Mouse (Mus musculus) adrenal gland, postnatal 14 days (tissue): ENCODE data around the gene Tomm70a. TPM values are rescaled to one million over a fixed set of nuclear protein-coding genes. Genes with fewer than 3 reads are reported as not detected.

Experiments used
- DNase-seq: peaks from one replicate; pipeline ENCODE4 v3.0.0; 2021; ENCODE audit warnings: mixed read lengths
- long read RNA-seq, 2 experiments: library from polyadenylated mRNA; stranded (forward); transcript quantifications; one replicate each; pipeline ENCODE4 v2.0.0; 2021
- total RNA-seq: library from RNA; stranded (reverse); gene quantifications from 2 replicates; pipeline ENCODE4 v1.2.3, GENCODE M21; 2021

The Tomm70a gene
- 61.4 and 66.0 TPM in 2 replicates for total RNA-seq
- long read RNA-seq, experiment 1, full-length matches to known transcripts = 91 of 137 reads
- long read RNA-seq, experiment 1, partial matches to known transcripts = 45 of 137 reads
- long read RNA-seq, experiment 1, other reads (novel, unspliced or antisense) = 1 of 137 reads
- long read RNA-seq, experiment 2, full-length matches to known transcripts = 63 of 104 reads
- long read RNA-seq, experiment 2, partial matches to known transcripts = 36 of 104 reads
- long read RNA-seq, experiment 2, other reads (novel, unspliced or antisense) = 5 of 104 reads

DNA sequence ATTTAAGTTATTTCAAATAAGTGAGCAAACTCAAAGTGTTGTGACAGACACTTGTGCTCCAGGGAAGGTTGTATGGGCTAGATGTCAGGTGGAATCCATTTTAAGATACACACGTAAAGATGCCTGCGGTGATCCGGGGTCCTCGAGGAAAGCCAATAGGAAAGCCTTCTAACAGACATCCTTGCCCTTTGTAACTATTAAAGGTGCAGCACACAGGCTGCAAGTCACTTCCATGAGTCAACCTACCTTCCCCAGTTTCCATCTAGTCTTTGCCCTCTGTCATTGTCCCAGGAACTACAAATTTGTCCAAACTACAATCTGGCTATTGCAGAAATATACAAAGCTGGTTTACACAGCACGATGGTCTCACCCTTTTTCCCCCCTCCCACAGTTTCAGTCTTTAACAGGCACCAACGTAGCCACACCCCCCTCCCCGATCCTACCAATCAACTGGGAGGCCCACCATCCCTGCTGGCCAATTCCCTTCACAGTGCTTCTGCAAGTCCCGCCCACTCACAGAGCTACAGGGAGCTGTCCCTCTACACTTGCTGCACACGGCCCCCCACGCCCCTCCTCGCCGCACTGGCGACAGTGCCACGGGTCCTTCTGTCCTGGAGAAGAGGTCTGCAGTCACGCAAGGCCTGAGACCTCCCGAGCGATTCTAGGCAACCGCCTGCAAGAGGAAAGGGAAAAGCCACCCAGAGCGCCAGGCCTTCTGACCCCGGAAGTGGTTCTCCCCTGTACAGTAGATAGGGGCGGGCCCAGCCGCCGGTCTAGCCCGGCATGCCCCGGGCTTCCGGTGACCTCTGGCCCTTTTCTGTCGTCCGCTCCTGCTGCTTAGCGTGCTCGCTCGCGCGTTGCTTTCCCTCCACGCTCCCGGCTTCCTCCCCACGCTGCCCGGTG, at the start of gene Tomm70a:
TSS of gene Tomm70a (plus strand) at position 791 of the 903 bp plus-strand sequence.
- peak; percentile 96 for DNase-seq

DNA sequence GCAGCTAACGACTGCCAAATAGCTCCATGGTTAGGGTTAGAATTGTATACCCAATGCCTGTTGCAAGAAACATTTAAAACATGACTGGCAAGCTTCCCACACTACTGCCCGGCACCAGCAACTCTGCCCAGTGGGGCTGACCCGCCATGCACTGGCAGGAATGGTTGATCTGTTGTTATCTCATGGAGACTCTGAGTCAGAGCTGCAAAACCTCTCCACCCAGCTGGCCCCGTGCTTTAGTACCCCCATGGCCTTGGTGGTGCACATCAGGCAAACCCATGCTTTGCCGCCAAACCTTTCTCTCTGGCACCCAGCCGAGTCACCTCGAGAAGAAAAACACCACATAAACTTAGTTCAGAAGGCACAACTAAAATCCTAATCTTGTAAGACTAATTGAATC, 45.5 kb upstream of the Tomm70a start:
- DNase-seq = peak; percentile 68

DNA sequence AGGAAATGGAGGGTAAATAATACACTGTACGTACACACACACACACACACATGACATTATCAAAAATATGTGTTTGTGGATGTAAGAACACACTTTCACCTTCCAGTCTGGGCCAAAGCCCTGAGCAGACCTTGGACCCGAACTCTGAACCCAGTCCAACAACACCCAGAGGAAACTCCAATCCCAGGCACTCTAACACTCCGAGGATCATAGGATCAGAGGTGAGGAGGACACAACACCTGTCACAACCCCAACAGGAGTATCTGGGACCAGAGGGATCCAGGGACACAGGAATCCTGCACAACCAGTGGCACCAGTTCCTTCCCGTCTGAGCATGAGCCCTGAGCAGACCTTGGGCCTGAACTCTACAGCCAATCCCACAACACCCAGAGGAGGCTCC, 41.9 kb upstream of the Tomm70a start:
- DNase-seq = no peak

DNA sequence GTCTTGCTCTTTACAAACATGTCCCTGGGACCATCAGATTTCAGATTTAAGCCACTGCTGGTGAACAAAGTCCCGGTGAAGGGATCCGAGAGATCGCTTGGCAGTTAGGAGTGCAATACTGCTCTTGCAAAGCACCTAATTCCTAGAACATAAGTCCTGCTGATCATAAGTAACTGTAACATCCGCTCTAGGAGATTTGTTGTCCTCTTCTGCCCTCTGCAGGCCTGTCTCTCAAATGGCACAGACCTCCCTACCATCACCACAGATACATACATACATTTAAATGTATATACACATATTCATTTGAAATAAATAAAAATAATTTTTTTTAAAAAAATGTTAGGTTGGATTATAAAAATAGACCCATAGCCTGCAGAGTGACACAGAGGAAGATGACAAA, 29.0 kb upstream of the Tomm70a start:
- peak; percentile 66 for DNase-seq

DNA sequence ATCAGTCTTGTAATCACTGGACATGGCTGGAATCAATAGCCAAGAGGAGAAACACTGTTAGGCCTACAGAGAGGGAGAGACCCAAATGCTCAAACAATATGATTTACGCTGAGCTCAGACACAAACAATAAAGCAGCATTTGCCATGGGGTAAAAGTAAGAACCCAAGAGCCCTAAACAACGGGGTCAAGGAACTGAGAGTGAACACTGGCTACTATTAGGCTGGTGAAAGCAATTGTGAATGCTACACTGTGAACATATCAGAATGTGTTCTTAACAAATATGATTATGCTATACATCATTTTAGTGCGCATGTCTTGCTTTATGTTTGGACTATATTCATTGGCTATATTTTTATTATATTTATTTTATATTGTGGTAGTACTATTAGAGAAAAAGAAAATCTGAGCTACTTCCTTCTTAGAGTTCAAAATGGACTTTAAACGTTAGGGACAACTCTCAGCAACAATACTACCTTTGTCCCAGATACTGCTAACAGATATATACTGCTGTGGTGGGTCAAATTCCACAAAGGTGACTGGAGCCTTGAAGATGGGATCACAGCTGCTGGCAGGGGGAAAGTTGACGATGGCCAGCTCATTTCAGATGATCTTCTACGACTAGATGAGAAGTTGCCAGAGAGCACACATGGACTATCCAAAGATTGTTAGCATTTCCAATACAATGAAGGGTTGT, 28.4 kb upstream of the Tomm70a start:
- DNase-seq = no peak

DNA sequence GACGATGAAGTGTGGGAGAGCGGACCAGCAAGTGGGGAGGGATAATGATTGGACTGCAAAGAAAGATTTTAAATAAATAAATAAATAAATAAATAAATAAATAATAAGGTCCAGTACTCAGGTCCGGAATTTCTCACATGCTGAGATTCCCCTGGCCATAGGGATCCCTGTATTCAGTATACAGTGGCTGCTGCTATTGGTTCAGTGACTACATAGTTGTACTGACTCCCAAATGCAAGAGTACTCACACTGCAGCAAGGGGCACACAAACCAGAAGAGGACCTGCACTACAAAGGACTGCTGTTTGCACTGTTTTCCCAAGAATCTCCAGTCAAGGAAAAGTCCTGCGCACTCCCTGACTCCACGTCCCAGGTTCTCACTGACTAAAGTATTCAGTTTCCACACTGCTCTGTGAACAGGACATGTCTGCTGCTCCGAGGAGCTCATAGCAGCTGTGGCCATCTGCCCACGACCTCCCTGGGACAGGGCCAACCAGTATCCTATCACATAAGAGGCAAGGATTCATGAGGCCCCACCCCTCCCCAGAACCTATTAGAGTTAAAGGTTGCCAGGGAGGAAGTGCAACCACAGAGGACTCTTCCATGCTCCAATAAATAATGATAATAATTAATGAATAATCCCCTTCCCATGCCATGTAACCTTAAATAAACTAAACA, 22.9 kb upstream of the Tomm70a start:
- DNase-seq = no peak

DNA sequence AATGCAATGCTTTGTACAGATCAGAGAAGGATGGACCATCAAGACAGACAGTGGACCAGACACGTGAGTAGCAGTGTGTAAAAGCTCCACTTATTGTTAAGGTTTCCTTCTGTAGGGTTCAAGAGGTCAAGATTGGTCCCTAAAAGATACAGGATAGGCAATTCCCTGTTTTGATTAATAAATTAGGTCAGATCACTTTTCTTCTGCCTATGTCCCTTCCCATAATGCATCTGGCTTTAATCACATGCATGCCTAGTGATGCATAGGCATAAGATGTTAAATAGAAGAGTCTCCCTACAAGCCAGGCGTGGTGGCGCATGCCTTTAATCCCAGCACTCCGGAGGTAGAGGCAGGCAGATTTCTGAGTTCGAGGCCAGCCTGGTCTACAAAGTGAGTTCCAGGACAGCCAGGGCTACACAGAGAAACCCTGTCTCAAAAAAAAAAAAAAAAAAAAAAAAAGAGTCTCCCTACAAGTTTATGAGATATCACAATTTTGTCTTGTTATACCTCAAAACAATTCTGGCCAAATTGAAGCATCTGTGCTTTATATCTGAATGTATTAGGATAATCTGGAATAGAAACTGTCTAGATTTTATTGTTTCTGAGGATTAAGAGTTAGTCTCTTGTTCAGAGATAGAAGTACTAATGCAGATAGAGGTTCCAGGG, 21.8 kb upstream of the Tomm70a start:
- DNase-seq = no peak

DNA sequence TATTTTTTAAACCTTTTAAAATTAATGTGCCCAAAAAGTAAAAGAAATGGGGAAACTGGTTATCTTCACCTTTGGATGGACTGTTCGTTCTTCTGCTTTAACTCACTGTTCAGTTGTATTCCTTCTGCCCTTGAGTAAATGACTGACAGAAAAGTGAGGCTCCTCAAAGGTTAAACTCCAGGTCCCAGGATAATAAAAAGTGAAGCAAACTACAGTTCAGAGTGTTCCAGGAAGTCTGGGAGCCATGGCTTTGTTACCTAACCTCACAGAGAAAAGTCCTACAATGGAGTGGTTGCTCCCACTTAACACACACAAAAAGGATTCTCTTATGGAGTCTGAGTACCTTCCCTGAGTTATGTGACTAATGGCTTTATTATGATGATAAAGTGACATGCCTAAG, 20.3 kb upstream of the Tomm70a start:
- DNase-seq = no peak

DNA sequence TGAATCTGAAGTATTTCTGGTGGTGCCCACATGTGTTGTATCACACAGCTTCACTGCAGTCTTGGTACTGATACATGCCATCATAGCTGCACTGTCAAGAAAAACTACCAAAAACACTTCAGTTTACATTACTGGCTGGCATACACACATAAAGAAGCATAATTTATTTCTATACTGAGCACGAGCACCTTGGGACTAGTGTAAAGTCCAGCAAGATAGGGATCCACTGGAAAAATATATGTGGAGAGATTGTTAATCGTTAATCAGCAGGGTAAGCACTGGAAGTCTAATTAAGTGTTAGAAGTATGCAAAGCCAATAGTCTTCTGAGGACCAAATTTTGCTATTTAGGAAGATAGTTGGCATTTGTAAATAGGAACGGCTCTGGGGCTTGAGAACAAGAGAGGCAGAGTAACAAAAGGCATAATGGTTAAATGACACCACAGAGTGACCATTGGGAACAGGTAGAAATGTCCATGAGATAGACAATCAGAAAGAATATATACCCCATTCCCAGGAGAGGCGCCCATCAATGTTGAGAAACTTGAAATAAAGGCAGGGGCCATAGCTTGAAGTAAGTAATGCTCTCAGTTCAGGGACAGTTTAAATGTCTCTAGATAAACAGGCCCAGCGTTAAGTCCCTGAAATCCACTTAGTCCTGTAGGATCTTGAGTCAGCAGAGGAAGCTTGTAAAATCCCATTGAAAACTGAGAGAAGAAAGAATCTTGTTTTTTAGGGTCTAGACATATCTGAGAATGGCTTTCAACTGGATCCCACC, 15.1 kb upstream of the Tomm70a start:
- no peak for DNase-seq

DNA sequence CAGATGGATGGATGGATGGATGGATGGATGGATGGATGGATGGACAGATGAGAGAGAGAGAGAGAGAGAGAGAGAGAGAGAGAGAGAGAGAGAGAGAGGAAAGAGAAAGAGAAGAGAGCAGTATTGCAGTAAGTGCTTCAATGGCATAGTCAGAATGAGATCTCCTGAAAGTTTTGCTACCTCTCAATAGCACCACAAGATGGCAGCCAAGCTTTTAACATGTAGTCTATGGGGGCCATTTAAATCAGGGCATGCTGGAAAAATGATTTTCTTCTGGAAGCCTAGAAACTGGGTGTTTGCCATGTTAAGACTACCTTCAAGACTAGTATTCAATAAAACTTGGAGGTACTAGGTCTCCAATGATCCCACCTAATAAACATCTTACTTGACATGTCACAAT, 5.4 kb upstream of the Tomm70a start:
- DNase-seq = peak; percentile 18

DNA sequence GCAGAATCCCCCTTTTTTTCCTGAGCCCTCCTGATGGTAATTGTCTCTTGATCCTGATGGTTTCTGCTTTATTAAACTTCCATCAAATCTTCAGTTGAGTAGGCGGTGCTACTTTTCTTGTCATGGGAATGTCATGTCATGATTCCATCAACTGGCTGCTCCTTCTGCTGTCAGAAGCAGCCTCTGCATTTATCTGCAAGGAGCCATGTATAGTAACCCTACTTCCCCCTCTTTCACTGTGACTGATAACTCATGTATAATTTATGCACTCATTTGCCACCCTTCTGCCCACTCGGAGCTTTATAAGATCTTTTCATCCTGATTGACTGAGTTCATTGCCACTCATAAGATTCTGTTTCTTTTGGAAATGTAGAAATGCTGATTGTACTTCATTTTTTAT, 3.9 kb upstream of the Tomm70a start:
- no peak for DNase-seq

DNA sequence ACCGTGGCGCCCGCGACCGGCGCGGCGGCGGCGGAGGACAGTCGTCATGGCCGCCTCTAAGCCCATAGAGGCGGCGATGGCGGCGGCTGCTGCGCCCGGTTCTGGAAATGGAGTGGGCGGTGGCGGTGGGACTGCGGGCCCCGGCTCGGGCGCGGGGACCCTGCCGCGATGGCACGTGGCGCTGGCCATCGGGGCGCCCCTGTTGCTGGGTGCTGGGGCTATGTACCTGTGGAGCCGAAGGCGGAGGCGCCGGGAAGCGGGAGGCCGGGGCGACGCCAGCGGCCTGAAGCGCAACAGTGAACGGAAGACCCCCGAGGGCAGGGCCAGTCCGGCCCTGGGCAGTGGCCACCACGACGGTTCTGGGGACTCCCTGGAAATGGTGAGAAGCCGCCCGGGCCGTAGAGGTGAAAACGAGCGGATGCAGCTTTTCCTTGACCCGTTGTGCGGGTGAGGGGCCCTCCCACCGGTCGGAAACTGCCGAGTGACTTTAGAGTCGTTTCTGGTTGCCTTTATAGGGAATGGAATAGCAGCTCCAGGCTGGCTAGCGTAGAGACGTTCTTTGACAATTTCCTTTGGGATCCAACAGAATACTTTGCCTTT, 413 bp downstream of the Tomm70a start:
- DNase-seq = peak; percentile 62

DNA sequence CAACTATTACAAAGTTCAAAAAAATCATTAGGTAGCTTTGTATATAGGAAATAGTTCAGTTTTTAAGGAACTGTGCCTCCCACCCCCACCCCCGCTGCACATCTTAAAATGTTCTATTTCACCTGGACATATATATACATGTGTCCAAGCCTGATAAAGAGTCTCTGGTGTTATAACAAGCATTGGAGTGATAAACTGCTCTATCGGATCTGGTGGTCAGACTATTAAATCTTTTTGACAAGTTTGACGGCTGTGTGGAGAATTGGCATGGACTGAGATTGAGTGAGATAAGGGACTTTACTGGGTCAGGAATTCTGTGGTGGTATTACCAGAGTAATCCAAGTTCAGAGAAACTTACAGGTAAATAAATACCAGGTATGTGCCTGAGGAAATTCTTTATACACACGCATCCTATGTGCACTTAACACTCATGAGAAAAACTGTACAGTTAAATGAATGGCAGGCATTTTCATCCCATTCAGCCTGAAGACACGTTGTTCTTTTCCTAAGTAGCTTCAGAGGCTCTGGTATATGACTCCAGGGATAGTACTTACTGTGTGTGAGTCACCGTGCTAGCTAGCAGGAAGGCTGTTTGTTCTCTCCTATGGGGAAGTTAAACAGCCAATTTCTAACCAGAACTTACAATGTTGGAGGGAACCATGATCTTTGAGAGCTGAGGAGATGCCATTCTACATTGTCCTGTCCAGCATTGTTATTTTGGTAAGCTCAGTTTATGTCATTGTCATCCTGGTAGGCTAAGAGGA, 1.4 kb downstream of the Tomm70a start:
- peak; percentile 6 for DNase-seq

DNA sequence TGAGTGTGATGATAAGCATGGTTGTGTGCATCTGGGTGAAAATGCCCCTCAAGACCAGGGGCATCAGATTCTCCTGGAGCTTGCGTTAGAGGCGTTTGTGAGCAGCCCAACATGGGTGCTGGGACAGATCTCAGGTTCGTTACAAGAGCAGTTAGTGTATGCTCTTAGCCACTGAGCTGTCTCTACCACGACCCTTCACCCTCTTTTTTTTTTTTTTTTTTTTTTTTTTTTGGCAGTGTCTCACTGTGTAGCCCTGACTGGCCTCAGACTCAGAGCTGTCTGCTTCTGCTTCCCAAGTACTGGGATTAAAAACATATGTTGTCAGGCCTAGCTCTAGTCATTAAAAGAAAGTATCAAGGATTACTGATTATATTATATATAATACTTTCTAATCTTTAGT, 4.8 kb downstream of the Tomm70a start:
- no peak for DNase-seq

DNA sequence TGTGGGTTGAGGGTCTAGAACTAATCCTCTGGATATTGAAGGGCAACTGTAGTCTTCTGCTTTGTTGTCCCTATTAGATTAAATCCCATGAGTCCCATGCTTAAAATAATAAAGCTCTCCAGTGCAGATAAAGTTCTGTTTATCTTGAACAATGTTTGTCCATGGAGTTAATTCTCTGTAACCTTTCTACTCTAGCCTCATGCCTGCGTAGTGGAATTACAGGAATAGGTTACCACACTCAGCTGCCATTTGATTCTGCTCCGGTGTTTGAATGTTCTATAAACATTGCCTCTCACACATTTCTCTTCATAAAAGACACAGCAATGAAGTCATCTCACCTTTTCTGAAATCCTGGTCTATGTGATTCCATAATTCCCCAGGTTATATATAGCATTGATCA, 6.3 kb downstream of the Tomm70a start:
- no peak for DNase-seq

DNA sequence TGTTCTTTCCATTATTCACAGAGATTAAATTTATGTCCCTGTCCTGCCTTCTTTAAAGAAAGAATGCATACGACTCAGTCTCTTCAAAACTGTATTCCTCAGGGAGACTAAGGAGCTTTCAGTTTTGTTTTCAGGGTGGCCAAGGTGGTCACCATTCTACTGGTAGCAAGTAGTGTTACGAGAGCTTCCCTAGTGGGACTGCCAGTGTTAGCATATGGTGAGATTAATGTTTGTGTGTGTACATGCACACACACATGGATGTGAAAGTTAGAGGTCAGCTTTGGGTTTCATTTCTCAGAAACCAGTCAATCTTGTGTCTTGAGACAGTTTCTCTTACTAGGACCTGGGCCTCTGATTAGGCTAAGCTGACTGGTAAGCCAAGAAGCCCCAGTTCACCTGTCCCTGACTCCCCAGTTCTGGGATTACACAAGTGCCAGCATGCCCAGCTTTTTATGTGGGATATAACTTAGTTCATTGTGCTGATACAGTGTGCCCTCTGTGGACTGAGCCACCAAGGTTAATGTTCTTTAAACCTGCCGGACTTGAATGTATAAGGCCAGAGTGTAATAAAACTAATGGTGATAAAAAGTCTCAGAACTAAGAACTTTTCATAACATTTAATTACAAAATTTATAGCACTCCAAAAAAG, 9.4 kb downstream of the Tomm70a start:
- no peak for DNase-seq

DNA sequence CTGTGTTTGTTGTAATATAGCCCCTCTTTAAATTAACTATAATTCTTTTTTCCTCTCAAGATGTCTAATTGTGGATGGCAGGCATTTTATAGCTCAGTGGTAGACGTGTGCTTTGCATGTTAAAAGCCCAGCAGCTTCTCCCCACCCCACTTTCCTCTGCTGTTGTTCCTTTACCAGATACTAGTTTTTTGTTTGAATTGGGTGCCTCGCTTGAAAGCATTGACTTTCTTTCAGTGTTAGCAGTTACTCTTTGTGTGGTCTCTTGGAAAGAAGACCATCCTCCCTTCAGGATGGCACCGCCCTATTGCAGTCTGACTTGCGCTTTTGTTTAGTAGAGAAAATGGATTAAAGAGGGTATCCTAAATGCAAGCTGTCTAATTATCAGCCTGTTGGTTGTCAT, 10.0 kb downstream of the Tomm70a start:
- no peak for DNase-seq

DNA sequence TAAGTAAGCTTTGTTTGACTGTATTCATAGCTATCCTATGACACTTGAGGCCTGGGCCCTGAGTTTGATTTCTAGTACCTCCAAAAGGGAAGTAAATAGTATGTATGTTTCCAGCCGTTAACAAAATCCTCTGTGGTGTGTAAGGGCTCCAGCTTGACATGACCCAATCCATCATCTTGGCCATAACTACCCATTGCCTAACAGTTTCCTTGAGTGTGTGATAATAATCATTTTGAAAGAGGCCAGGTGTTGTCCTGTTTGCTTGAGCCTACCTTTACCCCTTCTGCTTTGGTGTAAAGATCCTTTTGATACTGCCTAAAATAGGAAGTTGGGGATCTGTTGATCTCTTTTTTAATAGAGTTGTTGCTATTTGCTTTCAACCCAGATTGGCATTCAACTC, 10.8 kb downstream of the Tomm70a start:
- DNase-seq = no peak

DNA sequence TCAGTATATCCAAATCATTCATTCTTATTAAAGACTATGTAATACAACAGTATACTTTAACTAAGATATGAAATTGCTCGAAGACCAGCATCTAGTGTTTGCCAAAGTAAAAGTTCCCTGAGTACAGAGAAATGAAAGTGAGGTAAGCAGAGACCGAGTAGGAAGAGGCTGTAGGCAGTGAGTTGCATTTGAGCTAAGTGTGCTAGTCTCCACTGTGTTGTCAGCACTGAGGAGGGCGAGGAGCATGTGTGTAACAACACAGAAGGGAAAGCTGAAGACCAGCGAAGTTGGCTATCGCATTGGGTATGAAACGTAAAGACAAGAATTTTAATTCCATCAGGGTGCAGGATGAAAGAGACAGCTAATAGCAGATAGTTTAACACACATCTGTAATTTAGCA, 12.1 kb downstream of the Tomm70a start:
- no peak for DNase-seq
